Mouse (Mus musculus) MEL (cell line): Measurements from ENCODE around the gene Ovca2.

Source experiments
- CTCF ChIP-seq, 3 experiments: IDR thresholded peaks in 2 of 3; conservative IDR thresholded peaks in 1 of 3; 2 replicates each; pipeline ENCODE4 v1.5.1; 2011 to 2012; ENCODE audit warnings: low read length in 3 of 3, low read depth in 2 of 3, mild to moderate bottlenecking in 2 of 3, improper control_type of control experiment in 1 of 3, inconsistent platforms in 1 of 3, mixed read lengths in 1 of 3, moderate library complexity in 1 of 3; ENCODE audit not compliant: control insufficient read depth in 1 of 3, insufficient read depth in 1 of 3, poor library complexity in 1 of 3, severe bottlenecking in 1 of 3
- JUND ChIP-seq: IDR thresholded peaks from 2 replicates; pipeline ENCODE4 v1.6.1; 2011; ENCODE audit warnings: low read depth, mild to moderate bottlenecking, improper control_type of control experiment, low read length
- MYC ChIP-seq: IDR thresholded peaks from 2 replicates; pipeline ENCODE4 v1.6.1; 2011; ENCODE audit warnings: low read depth, mild to moderate bottlenecking, low read length, improper control_type of control experiment, moderate library complexity
- SMC3 ChIP-seq: IDR thresholded peaks from 2 replicates; pipeline ENCODE4 v1.6.1; 2011; ENCODE audit warnings: low read depth, low read length, improper control_type of control experiment
- UBTF ChIP-seq: IDR thresholded peaks from 2 replicates; pipeline ENCODE4 v1.6.1; 2012; ENCODE audit warnings: low read depth, mild to moderate bottlenecking, inconsistent platforms, low read length, improper control_type of control experiment, moderate library complexity, borderline replicate concordance; ENCODE audit not compliant: insufficient read depth
- USF1 ChIP-seq: IDR thresholded peaks from 2 replicates; pipeline ENCODE4 v1.6.1; 2014; ENCODE audit warnings: low read depth, mild to moderate bottlenecking, inconsistent platforms, low read length, improper control_type of control experiment, moderate library complexity
- ZC3H11A ChIP-seq: IDR thresholded peaks from 2 replicates; pipeline ENCODE4 v1.6.1; 2012; ENCODE audit warnings: low read depth, mild to moderate bottlenecking, inconsistent platforms, low read length, improper control_type of control experiment

- TF ChIP-seq MYC (no peak), ZC3H11A (no peak), SMC3 (no peak), CTCF (IDR thresholded peaks at IDR 0.05 in 2 of 3, conservative IDR thresholded peaks at IDR 0.05 in 1 of 3; ENCODE audit: control insufficient read depth in 1 of 3, insufficient read depth in 1 of 3, low read depth in 2 of 3, low read length in 3 of 3, poor library complexity in 1 of 3, severe bottlenecking in 1 of 3) (no peak), USF1 (no peak), UBTF (no peak), JUND (no peak)
Measured at GRCm38 (mm10) chr11:75203926-75204325, 25.3 kb upstream of the Ovca2 start.
